Comparison of ENCODE assay signal across 24 mouse cellular contexts in genomic region chr1:79756417-79756816, GRCm38 (mm10). TPM values are rescaled to one million over a fixed set of nuclear protein-coding genes. Genes with fewer than 3 reads are reported as not detected.
A peak's percentile ranks its signal among the peaks of the same experiment; 100 is the strongest.
DNase-seq lines count a peak whose midpoint lies in the region; ATAC-seq and TF ChIP-seq lines count a peak whose summit lies in the region.
"Had no signal": no experiment of that assay in that cellular context is flagged by ENCODE, and none has a peak within 500 bp of the region (broad histone marks: within the 10 kb centered on the region; RNA-seq: fewer than 3 reads in every experiment).

No protein-coding gene starts in this region.

- no peaks in the 10 kb centered on the region for H3K9me3 ChIP-seq in heart, embryonic 13.5 days
- H3K9me3 ChIP-seq in heart, embryonic 11.5 days (replicated peaks; ENCODE audit: control insufficient read depth, low read length) = no peaks in the 10 kb centered on the region
- H3K9me3 ChIP-seq in kidney, postnatal 0 days (replicated peaks; ENCODE audit: low read length) = no peaks in the 10 kb centered on the region
- H3K9me3 ChIP-seq: embryonic facial prominence, embryonic 13.5 days; hindbrain, embryonic 10.5 days; midbrain, embryonic 10.5 days had no signal

- no peak for ATAC-seq in heart, embryonic 13.5 days (ENCODE audit: extremely low read depth, insufficient number of reproducible peaks, low FRiP score, low TSS enrichment)
- no peak for ATAC-seq in heart, embryonic 11.5 days (replicated peaks; ENCODE audit: insufficient number of reproducible peaks, low FRiP score, low TSS enrichment)
- ATAC-seq in kidney, postnatal 0 days (replicated peaks; ENCODE audit: low FRiP score, low read depth) = no peak
- ATAC-seq: CD4-positive, CD25-positive, alpha-beta regulatory T cell, adult 4 months; forebrain, embryonic 16.5 days; hindbrain, postnatal 0 days; intestine, postnatal 0 days; Patski had no signal

- TF ChIP-seq CTCF in kidney, postnatal 0 days (IDR thresholded peaks at IDR 0.05; ENCODE audit: low read depth) = no peak

- H3K36me3 ChIP-seq in heart, embryonic 13.5 days = no peaks in the 10 kb centered on the region
- H3K36me3 ChIP-seq in heart, embryonic 11.5 days (ENCODE audit: control insufficient read depth, insufficient read depth, low read length) = no peaks in the 10 kb centered on the region
- H3K36me3 ChIP-seq in kidney, postnatal 0 days (ENCODE audit: insufficient read depth, low read length) = no peaks in the 10 kb centered on the region
- H3K36me3 ChIP-seq: embryonic facial prominence, embryonic 13.5 days had no signal

- no peak overlapping the region for H3K9ac ChIP-seq in heart, embryonic 13.5 days
- H3K9ac ChIP-seq in heart, embryonic 11.5 days (ENCODE audit: low read depth, low read length) = no peak overlapping the region
- no peak overlapping the region for H3K9ac ChIP-seq in kidney, postnatal 0 days (ENCODE audit: low read depth, low read length)
- H3K9ac ChIP-seq: embryonic facial prominence, embryonic 13.5 days had no signal

- H3K27me3 ChIP-seq in heart, embryonic 13.5 days (replicated peaks) = no peaks in the 10 kb centered on the region
- H3K27me3 ChIP-seq in heart, embryonic 11.5 days (ENCODE audit: control insufficient read depth, insufficient read depth, low read length) = no peaks in the 10 kb centered on the region
- H3K27me3 ChIP-seq in kidney, postnatal 0 days (ENCODE audit: insufficient read depth, low read length) = no peaks in the 10 kb centered on the region
- H3K27me3 ChIP-seq: embryonic facial prominence, embryonic 13.5 days; Patski had no signal

- WGBS in heart, embryonic 13.5 days = 89% methylated on average over 5 of the region's 5 CpGs
- WGBS in heart, embryonic 11.5 days (ENCODE audit: insufficient replicate concordance) = 89% methylated on average over 5 of the region's 5 CpGs
- WGBS in kidney, postnatal 0 days = 84% methylated on average over 5 of the region's 5 CpGs

- no peak overlapping the region for H3K4me2 ChIP-seq in heart, embryonic 13.5 days
- no peak overlapping the region for H3K4me2 ChIP-seq in heart, embryonic 11.5 days
- H3K4me2 ChIP-seq in kidney, postnatal 0 days (ENCODE audit: low read length) = no peak overlapping the region
- H3K4me2 ChIP-seq: embryonic facial prominence, embryonic 13.5 days had no signal

- H3K4me3 ChIP-seq in heart, embryonic 13.5 days = no peak overlapping the region
- H3K4me3 ChIP-seq in heart, embryonic 11.5 days (ENCODE audit: low read depth, low read length) = no peak overlapping the region
- no peak overlapping the region for H3K4me3 ChIP-seq in kidney, postnatal 0 days (replicated peaks; ENCODE audit: low read depth, low read length)
- H3K4me3 ChIP-seq: embryonic facial prominence, embryonic 13.5 days; hindbrain, embryonic 10.5 days; midbrain, embryonic 10.5 days had no signal

- peaks cover 62% of the 10 kb centered on the region for H3K4me1 ChIP-seq in heart, embryonic 13.5 days
- peaks cover 11% of the 10 kb centered on the region; the same call in 1 of the 2 replicates for H3K4me1 ChIP-seq in heart, embryonic 11.5 days (ENCODE audit: control insufficient read depth, insufficient read depth, low read length)
- H3K4me1 ChIP-seq in kidney, postnatal 0 days (replicated peaks; ENCODE audit: insufficient read depth, low read length) = no peaks in the 10 kb centered on the region; the same call in 1 of the 2 replicates

- peak overlapping the region; percentile 22; the same call in 1 of the 2 replicates for H3K27ac ChIP-seq in heart, embryonic 13.5 days (replicated peaks)
- H3K27ac ChIP-seq in heart, embryonic 11.5 days (ENCODE audit: low read depth, low read length) = no peak overlapping the region
- H3K27ac ChIP-seq in kidney, postnatal 0 days = 0 out of 2 replicates have a peak overlapping the region, but pooled peaks have one; percentile 5
- H3K27ac ChIP-seq: embryonic facial prominence, embryonic 13.5 days; hindbrain, embryonic 10.5 days; hindbrain, postnatal 0 days; macrophage; midbrain, embryonic 10.5 days had no signal

- peak; percentile 48 for DNase-seq in adrenal gland, adult 2 months
- no peak for DNase-seq in adrenal gland, adult 18-20 months (ENCODE audit: low spot score in 2 of 2)
- DNase-seq in kidney, postnatal 0 days (ENCODE audit: low spot score) = no peak
- no peak for DNase-seq in kidney, postnatal 14 days
- peak; percentile 35 to 54 for DNase-seq in gastrocnemius, adult 8-10 months (ENCODE audit: low spot score in 2 of 2)
- DNase-seq in spleen, postnatal 10 days (ENCODE audit: low spot score in 2 of 2) = no peak
- DNase-seq: cerebellum, adult 9-11 months; left cerebral cortex, postnatal 4 days; liver; lung, adult 18-20 months; retina, postnatal 1 day; right cerebral cortex, postnatal 4 days; thymus, postnatal 14 days had no signal

RNA-seq across cellular contexts. Expression of gene Mrpl44, which starts 19.4 kb away (rescaled TPM):
- total RNA-seq in adrenal gland, adult 2 months (2021) = 10 to 100 TPM; 40.7 to 58.3 TPM
- 14.1 and 20.7 TPM in 2 replicates for polyA plus RNA-seq in adrenal gland, adult 2 months (2012; rRNA removed)
- total RNA-seq in adrenal gland, adult 18-20 months (2021) = 10 to 100 TPM; 43.3 to 54.9 TPM
- polyA plus RNA-seq in heart, embryonic 13.5 days (2015; fragmentation: Nextera tagmentation; extraction: Ambion mirVana) = 43.3 and 49.1 TPM in 2 replicates
- 45.3 and 49.0 TPM in 2 replicates for polyA plus RNA-seq in heart, embryonic 11.5 days (2014; fragmentation: Nextera tagmentation; extraction: Ambion mirVana)
- polyA plus RNA-seq in kidney, postnatal 0 days (2015; fragmentation: Nextera tagmentation; extraction: Ambion mirVana) = 63.7 and 63.8 TPM in 2 replicates
- total RNA-seq in gastrocnemius, adult 8-10 months (2022) = 10 to 100 TPM; 30.4 to 34.7 (median 33.1) TPM

RNA-seq across cellular contexts. Expression of gene Wdfy1, which starts 19.5 kb away (rescaled TPM):
- total RNA-seq in adrenal gland, adult 2 months (2021) = 10 to 100 TPM; 42.6 to 43.5 TPM
- polyA plus RNA-seq in adrenal gland, adult 2 months (2012; rRNA removed) = 39.0 and 48.4 TPM in 2 replicates
- 10 to 100 TPM; 40.4 to 44.0 TPM for total RNA-seq in adrenal gland, adult 18-20 months (2021)
- 30.1 and 31.8 TPM in 2 replicates for polyA plus RNA-seq in heart, embryonic 13.5 days (2015; fragmentation: Nextera tagmentation; extraction: Ambion mirVana)
- polyA plus RNA-seq in heart, embryonic 11.5 days (2014; fragmentation: Nextera tagmentation; extraction: Ambion mirVana) = 23.7 and 24.5 TPM in 2 replicates
- 48.4 and 49.2 TPM in 2 replicates for polyA plus RNA-seq in kidney, postnatal 0 days (2015; fragmentation: Nextera tagmentation; extraction: Ambion mirVana)
- 10 to 100 TPM in 1 of 4 experiments, 1 to 10 TPM in 3; 9.1 to 14.7 (median 9.3) TPM for total RNA-seq in gastrocnemius, adult 8-10 months (2022)

Comparison
In these comparisons a context has a peak if more than half of its experiments do, and no peak if none do; other contexts are left out.
1. DNase-seq: peak in adrenal gland, adult 2 months (single experiment) and gastrocnemius, adult 8-10 months (2 of 2); none in adrenal gland, adult 18-20 months (0 of 2), kidney, postnatal 0 days (single experiment), kidney, postnatal 14 days (single experiment) and spleen, postnatal 10 days (0 of 2).